Mouse (Mus musculus) liver, embryonic 15.5 days (tissue): ENCODE measurements at regions not wholly inside any gene's neighbourhood (a gene's known extent, or its start where the extent isn't known, plus 50 kb on each side); places are given as distances from the start of the nearest gene placed in this dataset.

Source experiments
- ATAC-seq: fragments of 200-750 bp; cut with Nextera tagmentation; 2 replicates; pipeline ENCODE4 v1.8.0; 2017; ENCODE audit warnings: moderate number of reproducible peaks, mild to moderate bottlenecking, moderate library complexity; ENCODE audit not compliant: insufficient read depth
- H3K27ac ChIP-seq: fragments of 300-500 bp; sonication (generic); replicated peaks from 2 replicates; pipeline ENCODE4 v1.5.1; 2015; ENCODE audit warnings: mild to moderate bottlenecking, inconsistent platforms
- H3K27me3 ChIP-seq: fragments of 300-500 bp; sonication (generic); 2 replicates; pipeline ENCODE4 v1.6.1; 2015; ENCODE audit warnings: mild to moderate bottlenecking, inconsistent platforms
- H3K36me3 ChIP-seq: fragments of 300-500 bp; sonication (generic); replicated peaks from 2 replicates; pipeline ENCODE4 v1.6.1; 2015; ENCODE audit warnings: moderate library complexity, mild to moderate bottlenecking, inconsistent platforms
- H3K4me1 ChIP-seq: fragments of 300-500 bp; sonication (generic); replicated peaks from 2 replicates; pipeline ENCODE4 v1.6.1; 2015; ENCODE audit warnings: inconsistent platforms
- H3K4me2 ChIP-seq: fragments of 300-500 bp; sonication (generic); 2 replicates; pipeline ENCODE4 v1.6.1; 2015; ENCODE audit warnings: moderate library complexity, mild to moderate bottlenecking, inconsistent platforms
- H3K4me3 ChIP-seq: fragments of 300-500 bp; sonication (generic); replicated peaks from 2 replicates; pipeline ENCODE4 v1.5.1; 2015; ENCODE audit warnings: mild to moderate bottlenecking, inconsistent platforms
- H3K9ac ChIP-seq: fragments of 300-500 bp; sonication (generic); 2 replicates; pipeline ENCODE4 v1.6.1; 2015; ENCODE audit warnings: moderate library complexity, mild to moderate bottlenecking, inconsistent platforms
- H3K9me3 ChIP-seq: fragments of 300-500 bp; sonication (generic); replicated peaks from 2 replicates; pipeline ENCODE4 v1.6.1; 2016; ENCODE audit warnings: inconsistent platforms
- WGBS: fragments of 180-500 bp; shearing (Covaris S2); methylation state at CpG from one replicate; pipeline ENCODE4 v1.1.7; 2015; ENCODE audit warnings: mixed read lengths; ENCODE audit not compliant: insufficient replicate concordance; 5-methylcytosine and 5-hydroxymethylcytosine counted together

GRCm38 (mm10) chr4:125917210-125917609, 107.1 kb upstream of the Csf3r start:
- Histone ChIP-seq H3K4me2 (no peak overlapping the region), H3K27ac (no peak overlapping the region), H3K27me3 (peaks cover 10% of the 10 kb centered on the region), H3K4me3 (no peak overlapping the region), H3K9ac (no peak overlapping the region), H3K9me3 (no peaks in the 10 kb centered on the region), H3K36me3 (no peaks in the 10 kb centered on the region), H3K4me1 (no peaks in the 10 kb centered on the region)
- 35% methylated on average over 6 of the region's 6 CpGs for WGBS
- no peak for ATAC-seq

GRCm38 (mm10) chr4:125921550-125922316, 102.6 kb upstream of the Csf3r start:
- ATAC-seq: no peak
- no peak overlapping the region for H3K4me3 ChIP-seq
- no peaks in the 10 kb centered on the region for H3K4me1 ChIP-seq
- no peak overlapping the region for H3K27ac ChIP-seq
- WGBS: 14% methylated on average over 19 of the region's 19 CpGs
- H3K9me3 ChIP-seq: no peaks in the 10 kb centered on the region
- peaks cover 9% of the 10 kb centered on the region; the same call in 1 of the 2 replicates for H3K27me3 ChIP-seq
- no peak overlapping the region for H3K4me2 ChIP-seq
- no peaks in the 10 kb centered on the region for H3K36me3 ChIP-seq
- H3K9ac ChIP-seq: no peak overlapping the region

- no peaks in the 10 kb centered on the region for H3K36me3 ChIP-seq
- H3K27ac ChIP-seq: no peak overlapping the region
- no peak overlapping the region for H3K4me3 ChIP-seq
- WGBS: 25% methylated on average over 11 of the region's 11 CpGs
- no peaks in the 10 kb centered on the region for H3K9me3 ChIP-seq
- peaks cover 9% of the 10 kb centered on the region; the same call in 1 of the 2 replicates for H3K27me3 ChIP-seq
- H3K4me2 ChIP-seq: no peak overlapping the region
- no peaks in the 10 kb centered on the region for H3K4me1 ChIP-seq
- no peak overlapping the region for H3K9ac ChIP-seq
- no peak for ATAC-seq
Measured at GRCm38 (mm10) chr4:125922317-125922878, 102.0 kb upstream of the Csf3r start.

- Histone ChIP-seq H3K9me3 (no peaks in the 10 kb centered on the region), H3K4me2 (no peak overlapping the region), H3K27ac (no peak overlapping the region), H3K27me3 (peaks cover 9% of the 10 kb centered on the region; the same call in 1 of the 2 replicates), H3K36me3 (no peaks in the 10 kb centered on the region), H3K4me3 (no peak overlapping the region), H3K9ac (no peak overlapping the region), H3K4me1 (no peaks in the 10 kb centered on the region)
- no peak for ATAC-seq
- 55% methylated on average over 7 of the region's 7 CpGs for WGBS
Measured at GRCm38 (mm10) chr4:125923225-125923624, 101.1 kb upstream of the Csf3r start.

GRCm38 (mm10) chr4:125928196-125928595, 96.2 kb upstream of the Csf3r start:
- H3K9me3 ChIP-seq: no peaks in the 10 kb centered on the region
- no peak overlapping the region for H3K9ac ChIP-seq
- no peak overlapping the region for H3K27ac ChIP-seq
- WGBS: 55% methylated on average over 4 of the region's 4 CpGs
- H3K27me3 ChIP-seq: no peaks in the 10 kb centered on the region
- no peak for ATAC-seq
- H3K4me1 ChIP-seq: no peaks in the 10 kb centered on the region
- H3K4me2 ChIP-seq: no peak overlapping the region
- H3K4me3 ChIP-seq: no peak overlapping the region
- H3K36me3 ChIP-seq: no peaks in the 10 kb centered on the region

GRCm38 (mm10) chr4:125929122-125929772, 95.1 kb upstream of the Csf3r start:
- Histone ChIP-seq H3K4me2 (no peak overlapping the region), H3K27ac (no peak overlapping the region), H3K9me3 (no peaks in the 10 kb centered on the region), H3K4me3 (no peak overlapping the region), H3K36me3 (no peaks in the 10 kb centered on the region), H3K9ac (no peak overlapping the region), H3K27me3 (no peaks in the 10 kb centered on the region), H3K4me1 (no peaks in the 10 kb centered on the region)
- 46% methylated on average over 17 of the region's 17 CpGs for WGBS
- ATAC-seq: no peak

GRCm38 (mm10) chr4:125930764-125931163, 93.6 kb upstream of the Csf3r start:
- Histone ChIP-seq H3K4me2 (no peak overlapping the region), H3K9me3 (no peaks in the 10 kb centered on the region), H3K36me3 (no peaks in the 10 kb centered on the region), H3K4me3 (no peak overlapping the region), H3K9ac (no peak overlapping the region), H3K27ac (no peak overlapping the region), H3K4me1 (no peaks in the 10 kb centered on the region), H3K27me3 (no peaks in the 10 kb centered on the region)
- ATAC-seq: no peak
- 48% methylated on average over 10 of the region's 10 CpGs for WGBS

- H3K4me1 ChIP-seq: no peaks in the 10 kb centered on the region
- no peak overlapping the region for H3K9ac ChIP-seq
- H3K27me3 ChIP-seq: no peaks in the 10 kb centered on the region
- no peak overlapping the region for H3K27ac ChIP-seq
- WGBS: 54% methylated on average over 6 of the region's 6 CpGs
- H3K9me3 ChIP-seq: no peaks in the 10 kb centered on the region
- no peaks in the 10 kb centered on the region for H3K36me3 ChIP-seq
- ATAC-seq: no peak
- no peak overlapping the region for H3K4me2 ChIP-seq
- no peak overlapping the region for H3K4me3 ChIP-seq
Measured at GRCm38 (mm10) chr4:125931321-125931720, 93.0 kb upstream of the Csf3r start.

GRCm38 (mm10) chr4:125932036-125932756, 92.2 kb upstream of the Csf3r start:
- ATAC-seq: no peak
- H3K27ac ChIP-seq: no peak overlapping the region
- no peaks in the 10 kb centered on the region for H3K4me1 ChIP-seq
- H3K4me3 ChIP-seq: no peak overlapping the region
- WGBS: 64% methylated on average over 22 of the region's 22 CpGs
- no peak overlapping the region for H3K4me2 ChIP-seq
- H3K9me3 ChIP-seq: no peaks in the 10 kb centered on the region
- no peaks in the 10 kb centered on the region for H3K36me3 ChIP-seq
- no peak overlapping the region for H3K9ac ChIP-seq
- H3K27me3 ChIP-seq: no peaks in the 10 kb centered on the region

GRCm38 (mm10) chr4:125936357-125936756, 88.0 kb upstream of the Csf3r start:
- H3K9me3 ChIP-seq: no peaks in the 10 kb centered on the region
- WGBS: 59% methylated on average over 7 of the region's 7 CpGs
- H3K4me3 ChIP-seq: no peak overlapping the region
- no peak overlapping the region for H3K9ac ChIP-seq
- H3K36me3 ChIP-seq: no peaks in the 10 kb centered on the region
- no peaks in the 10 kb centered on the region for H3K4me1 ChIP-seq
- no peaks in the 10 kb centered on the region for H3K27me3 ChIP-seq
- H3K4me2 ChIP-seq: no peak overlapping the region
- no peak for ATAC-seq
- H3K27ac ChIP-seq: no peak overlapping the region

- ATAC-seq: no peak
- H3K27ac ChIP-seq: no peak overlapping the region
- no peaks in the 10 kb centered on the region for H3K4me1 ChIP-seq
- no peak overlapping the region for H3K4me2 ChIP-seq
- no peaks in the 10 kb centered on the region for H3K9me3 ChIP-seq
- H3K4me3 ChIP-seq: no peak overlapping the region
- H3K27me3 ChIP-seq: no peaks in the 10 kb centered on the region
- WGBS: 38% methylated on average over 6 of the region's 6 CpGs
- H3K36me3 ChIP-seq: no peaks in the 10 kb centered on the region
- no peak overlapping the region for H3K9ac ChIP-seq
Measured at GRCm38 (mm10) chr4:125938186-125938585, 86.2 kb upstream of the Csf3r start.
